Mouse (Mus musculus) kidney, postnatal 0 days (tissue): Measurements from ENCODE around the gene Carf. TPM values are rescaled to one million over a fixed set of nuclear protein-coding genes. Genes with fewer than 3 reads are reported as not detected.

ENCODE experiments used
- ATAC-seq: fragments of 200-750 bp; cut with Nextera tagmentation; replicated peaks from 2 replicates; pipeline ENCODE4 v1.8.0; 2017; ENCODE audit warnings: low read depth, moderate number of reproducible peaks, moderate TSS enrichment, moderate library complexity; ENCODE audit not compliant: low FRiP score
- DNase-seq: peaks from one replicate; pipeline ENCODE4 v3.0.0-alpha.2; 2016; ENCODE audit warnings: low spot score
- H3K27ac ChIP-seq: fragments of 300-500 bp; sonication (generic); 2 replicates; pipeline ENCODE4 v1.5.1; 2014; ENCODE audit warnings: mild to moderate bottlenecking
- H3K27me3 ChIP-seq: fragments of 300-500 bp; sonication (generic); 2 replicates; pipeline ENCODE4 v1.6.1; 2014; ENCODE audit warnings: low read length, mixed read lengths; ENCODE audit not compliant: insufficient read depth
- H3K36me3 ChIP-seq: fragments of 300-500 bp; sonication (generic); 2 replicates; pipeline ENCODE4 v1.6.1; 2014; ENCODE audit warnings: low read length, mixed read lengths; ENCODE audit not compliant: insufficient read depth
- H3K4me1 ChIP-seq: fragments of 300-500 bp; sonication (generic); replicated peaks from 2 replicates; pipeline ENCODE4 v1.6.1; 2014; ENCODE audit warnings: antibody characterized with exemption, low read length, mixed read lengths; ENCODE audit not compliant: insufficient read depth
- H3K4me2 ChIP-seq: fragments of 300-500 bp; sonication (generic); 2 replicates; pipeline ENCODE4 v1.6.1; 2014; ENCODE audit warnings: mild to moderate bottlenecking, low read length, moderate library complexity, mixed read lengths
- H3K4me3 ChIP-seq: fragments of 300-500 bp; sonication (generic); replicated peaks from 2 replicates; pipeline ENCODE4 v1.5.1; 2014; ENCODE audit warnings: low read depth, low read length
- H3K9ac ChIP-seq: fragments of 300-500 bp; sonication (generic); 2 replicates; pipeline ENCODE4 v1.6.1; 2014; ENCODE audit warnings: low read depth, low read length
- H3K9me3 ChIP-seq: fragments of 300-500 bp; sonication (generic); replicated peaks from 2 replicates; pipeline ENCODE4 v1.6.1; 2016; ENCODE audit warnings: low read length, inconsistent platforms, mixed read lengths
- CTCF ChIP-seq: IDR thresholded peaks from 2 replicates; pipeline ENCODE4 v1.5.1; 2016; ENCODE audit warnings: antibody characterized with exemption, low read depth, mild to moderate bottlenecking, moderate library complexity
- WGBS: fragments of 180-500 bp; shearing (Covaris S2); extraction: QIAGEN DNeasy Blood & Tissue Kit; methylation state at CpG from one replicate; pipeline ENCODE4 v1.1.7; 2014; 5-methylcytosine and 5-hydroxymethylcytosine counted together
- polyA plus RNA-seq: library from polyadenylated mRNA; unstranded; fragments of >200 nt; fragmentation: Nextera tagmentation; extraction: Ambion mirVana; gene quantifications from 2 replicates; pipeline ENCODE4 v1.2.1, GENCODE M21; 2015

The Carf gene
- polyA plus RNA-seq, 1 experiment from 2014 or later = 4.6 TPM

GRCm38 (mm10) chr1:60137346-60137745 is 39.3 kb downstream of the Carf start:
- H3K4me2 ChIP-seq = no peak overlapping the region
- no peak for ATAC-seq
- WGBS = 50% methylated on average over 9 of the region's 9 CpGs
- H3K4me3 ChIP-seq = no peak overlapping the region
- H3K27ac ChIP-seq = no peak overlapping the region
- no peak for TF ChIP-seq CTCF
- no peaks in the 10 kb centered on the region for H3K9me3 ChIP-seq
- H3K4me1 ChIP-seq = no peaks in the 10 kb centered on the region
- no peaks in the 10 kb centered on the region for H3K27me3 ChIP-seq
- H3K9ac ChIP-seq = no peak overlapping the region
- DNase-seq = no peak
- H3K36me3 ChIP-seq = peaks cover 4% of the 10 kb centered on the region; the same call in 1 of the 2 replicates

DNA sequence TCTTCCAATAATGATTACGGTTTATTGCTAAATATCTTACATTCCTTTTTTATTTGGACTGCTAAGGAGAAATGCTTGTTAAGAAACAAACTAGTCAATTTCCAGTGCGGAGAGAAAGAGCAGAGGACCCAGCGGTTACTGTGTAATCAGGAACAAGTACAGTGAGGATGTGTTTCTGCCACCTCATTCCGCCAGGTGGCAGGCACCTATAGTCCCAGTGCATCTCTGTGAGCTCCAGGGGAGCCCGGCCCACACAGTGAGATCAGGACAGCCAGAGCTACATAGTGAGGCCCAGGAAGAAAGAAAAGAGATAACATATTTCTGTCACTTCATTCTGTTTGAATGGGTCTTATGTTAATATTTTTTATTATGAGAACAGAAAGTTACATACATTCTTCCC is 54.7 kb downstream of the Carf start:
- TF ChIP-seq CTCF = peak; percentile 39; the same call in 1 of the 2 replicates
- ATAC-seq = no peak
- no peaks in the 10 kb centered on the region for H3K27me3 ChIP-seq

GRCm38 (mm10) chr1:60156651-60157050 is 58.6 kb downstream of the Carf start:
- no peak for ATAC-seq
- H3K27ac ChIP-seq = no peak overlapping the region
- no peaks in the 10 kb centered on the region for H3K36me3 ChIP-seq
- no peak for TF ChIP-seq CTCF
- H3K4me3 ChIP-seq = no peak overlapping the region
- no peak overlapping the region for H3K9ac ChIP-seq
- H3K27me3 ChIP-seq = no peaks in the 10 kb centered on the region
- no peaks in the 10 kb centered on the region for H3K4me1 ChIP-seq
- H3K4me2 ChIP-seq = no peak overlapping the region
- WGBS = 87% methylated on average over 7 of the region's 7 CpGs
- DNase-seq = no peak
- H3K9me3 ChIP-seq = no peaks in the 10 kb centered on the region

More for the DNA sequence above, 54.7 kb downstream of the Carf start:
- WGBS = 71% methylated on average over 5 of the region's 5 CpGs
- no peaks in the 10 kb centered on the region for H3K4me1 ChIP-seq
- no peak overlapping the region for H3K27ac ChIP-seq
- no peak overlapping the region for H3K4me3 ChIP-seq
- DNase-seq = no peak
- H3K4me2 ChIP-seq = no peak overlapping the region
- no peak overlapping the region for H3K9ac ChIP-seq
- H3K36me3 ChIP-seq = no peaks in the 10 kb centered on the region; the same call in 1 of the 2 replicates
- H3K9me3 ChIP-seq = no peaks in the 10 kb centered on the region

- no peak for ATAC-seq
- H3K9ac ChIP-seq = no peak overlapping the region
- peak; percentile 82 for TF ChIP-seq CTCF
- no peaks in the 10 kb centered on the region for H3K9me3 ChIP-seq
- no peaks in the 10 kb centered on the region for H3K4me1 ChIP-seq
- WGBS = 48% methylated on average over 3 of the region's 3 CpGs
- no peak overlapping the region for H3K4me3 ChIP-seq
- H3K27me3 ChIP-seq = no peaks in the 10 kb centered on the region
- no peak overlapping the region for H3K4me2 ChIP-seq
- no peaks in the 10 kb centered on the region for H3K36me3 ChIP-seq
- peak; percentile 83 for DNase-seq
- no peak overlapping the region for H3K27ac ChIP-seq
These were observed 60.4 kb downstream of the Carf start for GRCm38 (mm10) chr1:60158411-60158810.

- no peak overlapping the region for H3K27ac ChIP-seq
- ATAC-seq (no peak), DNase-seq (no peak)
- H3K9ac ChIP-seq = no peak overlapping the region
- TF ChIP-seq CTCF = no peak
- H3K4me3 ChIP-seq = no peak overlapping the region
- no peak overlapping the region for H3K4me2 ChIP-seq
- 86% methylated on average over 3 of the region's 3 CpGs for WGBS
- H3K27me3 ChIP-seq = no peaks in the 10 kb centered on the region
- H3K36me3 ChIP-seq = no peaks in the 10 kb centered on the region
- H3K9me3 ChIP-seq = no peaks in the 10 kb centered on the region
- no peaks in the 10 kb centered on the region for H3K4me1 ChIP-seq
These were observed 65.6 kb downstream of the Carf start for GRCm38 (mm10) chr1:60163676-60164075.

DNA sequence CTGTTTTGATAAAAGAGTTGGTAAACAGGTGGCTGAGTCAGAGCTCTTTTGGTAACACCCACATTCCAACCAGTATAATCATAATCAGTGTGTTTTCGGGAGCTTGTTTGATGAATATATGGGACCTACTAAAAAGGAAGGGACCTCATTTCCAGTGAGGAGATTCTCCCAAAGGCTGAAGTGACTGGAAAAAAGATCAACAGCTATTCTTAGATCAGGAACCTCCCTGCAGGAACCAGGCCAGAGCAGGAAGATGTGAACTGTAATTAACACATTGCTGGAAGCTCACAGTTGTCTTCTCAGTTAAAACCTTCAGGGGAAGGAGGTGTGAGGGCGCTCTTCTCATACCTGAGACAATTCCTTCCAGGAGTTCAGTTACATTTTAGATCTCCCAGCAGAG is 71.6 kb downstream of the Carf start:
- 77% methylated on average over 2 of the region's 2 CpGs for WGBS
- DNase-seq (no peak), ATAC-seq (no peak)
- Histone ChIP-seq H3K9ac (no peak overlapping the region), H3K36me3 (no peaks in the 10 kb centered on the region), H3K4me2 (no peak overlapping the region), H3K4me1 (no peaks in the 10 kb centered on the region), H3K27ac (no peak overlapping the region), H3K9me3 (no peaks in the 10 kb centered on the region), H3K27me3 (no peaks in the 10 kb centered on the region), H3K4me3 (no peak overlapping the region)
- no peak for TF ChIP-seq CTCF

- Histone ChIP-seq H3K27me3 (no peaks in the 10 kb centered on the region), H3K4me3 (no peak overlapping the region), H3K4me2 (no peak overlapping the region), H3K27ac (no peak overlapping the region), H3K4me1 (no peaks in the 10 kb centered on the region), H3K9ac (no peak overlapping the region), H3K36me3 (no peaks in the 10 kb centered on the region), H3K9me3 (no peaks in the 10 kb centered on the region)
- no peak for ATAC-seq
- 50% methylated on average over 2 of the region's 2 CpGs for WGBS
- DNase-seq = no peak
- TF ChIP-seq CTCF = no peak
These were observed 72.2 kb downstream of the Carf start for GRCm38 (mm10) chr1:60170251-60170650.
